Mouse (Mus musculus) adipose tissue, adult 10 weeks (tissue): ENCODE data around the gene Med6. TPM values are rescaled to one million over a fixed set of nuclear protein-coding genes. Genes with fewer than 3 reads are reported as not detected.

Experiments used
- polyA plus RNA-seq: library from polyadenylated mRNA; stranded (reverse); fragments of 350-450 nt; fragmentation: Illumina TruSeq; extraction: RNeasy Lipid Tissue Mini Kit (QIAGEN cat#74804); gene quantifications from one replicate; pipeline ENCODE4 v1.2.3, GENCODE M21; 2014; ENCODE audit warnings: low read depth, low replicate concordance

The Med6 gene
- 26.6 TPM for polyA plus RNA-seq

DNA sequence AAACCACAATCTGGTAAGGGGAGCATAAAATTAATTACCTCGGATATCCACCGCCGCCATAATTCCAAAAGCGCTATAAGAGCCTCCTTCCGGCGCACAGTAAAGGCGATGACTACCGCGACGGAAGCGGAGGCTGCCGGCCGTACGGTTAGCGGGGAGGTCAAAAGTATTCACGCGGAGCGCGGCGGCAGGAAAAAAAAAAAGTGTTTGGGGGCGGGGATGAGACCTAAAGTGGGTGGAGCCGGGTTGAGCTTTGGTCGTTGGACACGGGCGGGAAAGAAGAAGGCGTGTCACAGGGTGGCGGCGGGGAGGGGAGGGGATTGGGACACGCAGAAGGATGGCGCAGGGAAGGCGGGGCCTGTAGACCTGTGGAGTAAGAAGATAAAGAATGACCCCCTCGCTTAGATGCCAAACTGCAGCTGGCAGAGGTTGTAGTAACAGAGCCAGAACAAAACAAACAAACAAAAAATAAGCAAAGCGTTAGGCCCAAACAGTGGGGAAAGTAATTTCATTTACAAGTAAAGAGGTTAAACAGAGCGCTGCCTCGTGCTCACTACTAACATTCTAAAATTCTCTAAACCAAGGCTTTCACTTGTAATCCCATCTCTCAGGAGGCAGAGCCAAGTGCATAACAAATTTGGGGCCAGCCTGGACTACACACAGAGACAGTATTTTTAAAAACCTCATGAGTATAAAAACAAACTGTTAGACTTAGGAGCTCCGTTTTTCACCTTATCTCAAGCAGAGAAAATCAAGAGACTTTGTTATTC, at the start of gene Med6:
Gene Med6 (minus strand): TSS at position 107 of the 770 bp plus-strand sequence.

GRCm38 (mm10) chr12:81630915-81631660, 36.3 kb upstream of the Med6 start, which contains the start of gene Ttc9:
Gene Ttc9 (plus strand): TSS chr12:81631249.

DNA sequence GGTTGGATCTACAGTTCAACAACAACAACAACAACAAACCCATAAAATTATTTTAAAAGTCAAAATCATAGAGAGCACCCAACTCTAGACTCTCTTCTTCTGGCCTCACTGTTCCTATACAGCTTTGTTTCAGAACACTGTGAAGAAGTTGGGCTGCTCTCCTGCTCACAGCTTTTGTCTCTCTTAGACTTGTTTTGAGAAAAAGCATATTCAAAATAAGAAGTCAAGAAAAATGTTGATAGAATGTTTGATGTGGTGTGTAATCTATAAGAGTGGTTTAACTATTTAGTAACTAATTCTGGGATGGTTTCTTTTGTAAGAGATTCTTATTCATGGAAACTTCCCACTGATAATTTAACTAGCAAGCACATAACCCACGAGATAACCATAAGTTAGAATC, 26.4 kb downstream of the Med6 start, which contains the start of gene Adam21:
Gene Adam21 (minus strand): TSS at position 101 of the 400 bp plus-strand sequence.

GRCm38 (mm10) chr12:81532316-81533028, 62.3 kb downstream of the Med6 start, which contains the start of the genes Gm20498 and Synj2bp:
Gene Gm20498 (minus strand): TSS chr12:81532905.
Gene Synj2bp (minus strand): TSS chr12:81532911.

Other genes with a start within 250 kb of the Med6 start
- 2.3 TPM for gene Gm4787, start 215.5 kb downstream of the Med6 start, polyA plus RNA-seq
- 1.0 TPM for gene Adam4, start 173.1 kb downstream of the Med6 start, polyA plus RNA-seq
- gene Cox16, start 109.9 kb downstream of the Med6 start, polyA plus RNA-seq: 95.4 TPM
- gene Gm20498, start 62.1 kb downstream of the Med6 start, polyA plus RNA-seq: 13.1 TPM
- gene Synj2bp, start 62.1 kb downstream of the Med6 start, polyA plus RNA-seq: 25.5 TPM
- 0.36 TPM for gene Adam21, start 26.5 kb downstream of the Med6 start, polyA plus RNA-seq
- 4.0 TPM for gene Ttc9, start 36.2 kb upstream of the Med6 start, polyA plus RNA-seq
- 2.1 TPM for gene Map3k9, start 186.2 kb upstream of the Med6 start, polyA plus RNA-seq